In genomic region chr3:76739221-76739620, GRCm38 (mm10) we compare ENCODE assay signal across 29 mouse cellular contexts.
"Had no signal": no experiment of that assay in that cellular context is flagged by ENCODE, and none has a peak within 500 bp of the region (broad histone marks: within the 10 kb centered on the region; RNA-seq: fewer than 3 reads in every experiment).

No protein-coding gene starts in this region.

- ATAC-seq: liver, embryonic 12.5 days; liver, postnatal 0 days; lung, postnatal 0 days; midbrain, embryonic 13.5 days; midbrain, embryonic 15.5 days; midbrain, embryonic 16.5 days had no signal

- H3K27ac ChIP-seq: limb, embryonic 12.5 days; limb, embryonic 13.5 days; limb, embryonic 15.5 days; liver, embryonic 12.5 days; liver, embryonic 13.5 days; liver, embryonic 14.5 days; liver, embryonic 15.5 days; lung, embryonic 15.5 days; macrophage; midbrain, embryonic 10.5 days; midbrain, embryonic 12.5 days; midbrain, embryonic 13.5 days; midbrain, embryonic 15.5 days; neural tube, embryonic 12.5 days had no signal

- H3K4me3 ChIP-seq: limb, embryonic 12.5 days; limb, embryonic 13.5 days; limb, embryonic 15.5 days; liver, embryonic 12.5 days; liver, embryonic 13.5 days; liver, embryonic 15.5 days; lung, embryonic 15.5 days; megakaryocyte, embryonic 14.5 days; midbrain, embryonic 10.5 days; midbrain, embryonic 12.5 days; midbrain, embryonic 13.5 days; midbrain, embryonic 15.5 days; myocyte; neural tube, embryonic 12.5 days had no signal

- H3K4me1 ChIP-seq: limb, embryonic 12.5 days; limb, embryonic 13.5 days; limb, embryonic 15.5 days; liver, embryonic 12.5 days; liver, embryonic 13.5 days; liver, embryonic 15.5 days; lung, embryonic 15.5 days; megakaryocyte, embryonic 14.5 days; midbrain, embryonic 10.5 days; midbrain, embryonic 12.5 days; midbrain, embryonic 13.5 days; midbrain, embryonic 15.5 days; neural tube, embryonic 12.5 days had no signal

- H3K36me3 ChIP-seq: limb, embryonic 12.5 days; limb, embryonic 13.5 days; limb, embryonic 15.5 days; liver, embryonic 12.5 days; liver, embryonic 13.5 days; liver, embryonic 15.5 days; lung, embryonic 15.5 days; midbrain, embryonic 10.5 days; midbrain, embryonic 12.5 days; midbrain, embryonic 13.5 days; midbrain, embryonic 15.5 days; neural tube, embryonic 12.5 days had no signal

- H3K9me3 ChIP-seq: limb, embryonic 12.5 days; limb, embryonic 13.5 days; limb, embryonic 15.5 days; liver, embryonic 12.5 days; liver, embryonic 13.5 days; liver, embryonic 15.5 days; lung, embryonic 15.5 days; megakaryocyte, embryonic 14.5 days; midbrain, embryonic 10.5 days; midbrain, embryonic 12.5 days; midbrain, embryonic 13.5 days; midbrain, embryonic 15.5 days; neural tube, embryonic 12.5 days had no signal

- H3K27me3 ChIP-seq: limb, embryonic 12.5 days; limb, embryonic 13.5 days; limb, embryonic 15.5 days; liver, embryonic 12.5 days; liver, embryonic 13.5 days; liver, embryonic 15.5 days; lung, embryonic 15.5 days; megakaryocyte, embryonic 14.5 days; midbrain, embryonic 12.5 days; midbrain, embryonic 13.5 days; midbrain, embryonic 15.5 days; neural tube, embryonic 12.5 days had no signal

- DNase-seq: left cerebral cortex, postnatal 4 days; liver; liver, embryonic 13.5 days; liver, postnatal 0 days; lung, adult 18-20 months; lung, adult 2 months; lung, embryonic 14.5 days; lung, postnatal 10 days; lung, postnatal 14 days; lung, postnatal 36 days; lung, postnatal 4 days; midbrain, embryonic 14.5 days had no signal
